Mouse (Mus musculus) heart, adult 2 months (tissue): ENCODE data around the gene Ccdc22. TPM values are rescaled to one million over a fixed set of nuclear protein-coding genes. Genes with fewer than 3 reads are reported as not detected.

ENCODE experiments used
- DNase-seq, 2 experiments: peaks; one replicate each; pipeline ENCODE4 v3.0.0; 2021
- H3K27ac ChIP-seq: fragments of 200-600 bp; 2 replicates; pipeline ENCODE4 v1.8.1; 2022
- H3K27me3 ChIP-seq: fragments of 200-500 bp; 2 replicates; pipeline ENCODE4 v1.6.1; 2012; ENCODE audit warnings: mild to moderate bottlenecking, low read length, inconsistent platforms, mixed read lengths; ENCODE audit not compliant: control insufficient read depth, insufficient read depth
- H3K36me3 ChIP-seq: fragments of 200-500 bp; 2 replicates; pipeline ENCODE4 v1.6.1; 2012; ENCODE audit warnings: low read length, inconsistent platforms; ENCODE audit not compliant: control insufficient read depth, insufficient read depth
- H3K4me1 ChIP-seq: fragments of 200-500 bp; 2 replicates; pipeline ENCODE4 v1.6.1; 2011; ENCODE audit warnings: low read length; ENCODE audit not compliant: control insufficient read depth, insufficient read depth
- H3K4me3 ChIP-seq: fragments of 200-600 bp; 2 replicates; pipeline ENCODE4 v1.8.1; 2022
- H3K79me2 ChIP-seq: fragments of 200-500 bp; replicated peaks from 2 replicates; pipeline ENCODE4 v1.6.1; 2012; ENCODE audit warnings: mild to moderate bottlenecking, inconsistent platforms, low read length, moderate library complexity, mixed read lengths; ENCODE audit not compliant: control insufficient read depth, insufficient read depth
- H3K9ac ChIP-seq: fragments of 200-500 bp; 2 replicates; pipeline ENCODE4 v1.6.1; 2012; ENCODE audit warnings: low read depth, mild to moderate bottlenecking, control low read depth, inconsistent platforms, low read length, mixed read lengths
- CTCF ChIP-seq: fragments of 200-600 bp; IDR thresholded peaks from 2 replicates; pipeline ENCODE4 v1.8.1; 2022; ENCODE audit warnings: antibody characterized with exemption, mild to moderate bottlenecking, moderate library complexity
- EP300 ChIP-seq: fragments of 200-500 bp; IDR thresholded peaks from 2 replicates; pipeline ENCODE4 v1.6.1; 2011; ENCODE audit warnings: low read depth, low read length, control low read depth; ENCODE audit not compliant: insufficient read depth
- POLR2A ChIP-seq: fragments of 200-500 bp; IDR thresholded peaks from 2 replicates; pipeline ENCODE4 v1.6.1; 2011; ENCODE audit warnings: mild to moderate bottlenecking, low read depth, low read length, control low read depth; ENCODE audit not compliant: insufficient read depth
- WGBS: fragments of 180-500 bp; shearing (Covaris S2); methylation state at CpG from one replicate; pipeline ENCODE4 v1.1.7; 2018; 5-methylcytosine and 5-hydroxymethylcytosine counted together
- intact Hi-C: fragments of 180-260 bp; cut with DNase I; formaldehyde crosslinking; loops from one replicate; pipeline ENCODE4 v1.15.1; 2025
- polyA plus RNA-seq: library from polyadenylated mRNA; depleted of rRNA; stranded (reverse); fragments of >200 nt; gene quantifications from 2 replicates; pipeline ENCODE4 v1.2.3, GENCODE M21; 2012
- total RNA-seq, 2 experiments: library from RNA; stranded (reverse); gene quantifications; 2 replicates each; pipeline ENCODE4 v1.2.3; 2021

Ccdc22 gene
- total and polyA plus RNA-seq, 3 experiments: 9.6 to 12.1 (median 11.4) TPM

DNA sequence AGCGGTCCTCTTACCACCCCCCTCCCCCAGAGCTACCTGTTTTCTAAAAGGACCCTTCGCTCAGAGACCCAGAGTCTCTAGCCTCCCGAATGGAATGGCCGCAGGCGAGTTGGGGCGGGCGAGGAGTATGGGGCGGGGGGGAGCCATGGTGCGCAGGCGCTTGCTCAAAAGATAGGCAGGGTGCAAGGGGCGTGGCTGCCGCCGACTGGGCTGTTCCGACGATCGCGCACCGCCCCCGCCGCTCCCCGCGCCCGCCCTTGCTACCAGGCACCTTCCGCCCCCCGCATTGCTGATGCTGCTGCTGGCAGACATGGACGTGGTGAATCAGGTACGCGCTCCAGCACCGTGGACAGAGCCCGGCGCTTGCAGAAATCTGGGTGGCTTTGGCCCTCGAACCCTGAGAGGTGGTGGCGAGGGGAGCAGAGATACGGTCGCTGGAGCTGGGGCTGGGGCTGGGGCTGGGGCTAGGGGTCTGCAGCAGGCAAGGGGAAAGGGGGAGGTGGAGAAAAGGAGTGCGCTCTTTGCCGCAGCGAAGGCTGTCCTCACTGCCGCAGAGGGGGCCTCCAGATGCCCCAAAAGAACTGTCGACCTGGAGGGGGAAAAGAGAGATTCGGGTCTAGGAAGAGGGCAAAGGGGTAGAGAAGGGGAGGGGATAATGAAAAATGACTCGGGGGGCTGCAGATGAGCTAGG is 33.2 kb upstream of the Ccdc22 start, which contains the start of gene Syp:
Syp (plus strand) TSS at position 71 of the 691 bp plus-strand sequence.
- WGBS: 21% methylated on average over 41 of the region's 42 CpGs
- H3K27ac ChIP-seq: no peak within 1 kb of the TSS
- no peak within 1 kb of the TSS; the same call in 1 of the 2 replicates for H3K9ac ChIP-seq
- no peak within 1 kb of the TSS for H3K4me3 ChIP-seq
- no peaks in the 10 kb centered on the region for H3K79me2 ChIP-seq
- no peaks in the 10 kb centered on the region for H3K27me3 ChIP-seq
- intact Hi-C loops: no loop called here
- TF ChIP-seq CTCF (no peak), EP300 (no peak), POLR2A (no peak)
- H3K4me1 ChIP-seq: no peaks in the 10 kb centered on the region; the same call in 1 of the 2 replicates
- DNase-seq: peak; percentile 67 to 76
- no peaks in the 10 kb centered on the region for H3K36me3 ChIP-seq

DNA sequence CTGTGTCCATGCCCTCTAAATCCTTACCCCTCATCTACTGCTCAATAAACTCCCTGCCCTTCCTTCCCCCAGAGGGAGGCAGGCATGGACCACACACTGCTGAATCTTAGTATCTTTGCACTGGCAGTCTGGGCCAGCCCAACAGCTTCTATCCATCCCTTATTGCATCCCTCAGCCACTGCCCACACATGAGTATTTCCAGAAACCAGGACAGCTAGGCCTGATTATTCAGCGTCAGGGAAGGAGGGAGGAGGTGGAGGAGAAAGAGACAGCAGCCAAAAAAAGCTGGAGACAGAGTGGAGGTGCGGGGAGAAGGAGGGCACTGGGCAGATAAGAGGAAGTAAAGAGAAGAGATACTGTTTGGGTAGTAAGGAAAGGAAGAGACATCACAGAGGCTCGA is 29.8 kb upstream of the Ccdc22 start:
- no peak for DNase-seq
- Histone ChIP-seq H3K9ac (no peak overlapping the region), H3K27me3 (no peaks in the 10 kb centered on the region), H3K36me3 (no peaks in the 10 kb centered on the region), H3K4me3 (no peak overlapping the region), H3K79me2 (no peaks in the 10 kb centered on the region), H3K4me1 (no peaks in the 10 kb centered on the region; the same call in 1 of the 2 replicates), H3K27ac (no peak overlapping the region)
- intact Hi-C loops: no loop called here
- WGBS: 44% methylated on average over 3 of the region's 3 CpGs
- TF ChIP-seq CTCF (no peak), POLR2A (no peak), EP300 (no peak)

DNA sequence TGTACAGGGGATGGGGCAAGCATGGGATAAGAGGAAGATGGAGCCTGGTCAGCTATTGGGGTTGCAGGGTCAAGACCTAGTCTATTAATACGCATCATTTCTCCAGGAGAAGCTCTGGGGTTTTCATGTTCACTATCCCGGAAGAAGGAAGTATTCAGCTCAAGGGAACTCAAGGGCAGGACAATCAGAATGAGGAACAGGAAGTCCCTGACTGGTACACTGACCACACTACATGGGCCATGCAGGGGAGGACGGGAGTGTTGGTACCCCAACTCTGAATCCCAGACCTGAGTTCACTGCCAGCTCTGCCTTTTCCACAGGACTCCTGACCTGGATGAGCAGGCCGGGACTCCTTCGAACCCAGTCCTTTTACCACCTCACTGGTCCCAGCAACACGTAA is 27.2 kb upstream of the Ccdc22 start:
- Histone ChIP-seq H3K79me2 (no peaks in the 10 kb centered on the region), H3K4me3 (no peak overlapping the region), H3K27me3 (no peaks in the 10 kb centered on the region), H3K9ac (no peak overlapping the region), H3K4me1 (no peaks in the 10 kb centered on the region), H3K36me3 (no peaks in the 10 kb centered on the region), H3K27ac (no peak overlapping the region)
- WGBS: 78% methylated on average over 6 of the region's 6 CpGs
- TF ChIP-seq CTCF: no peak
- intact Hi-C loops: no loop called here
- DNase-seq: no peak

DNA sequence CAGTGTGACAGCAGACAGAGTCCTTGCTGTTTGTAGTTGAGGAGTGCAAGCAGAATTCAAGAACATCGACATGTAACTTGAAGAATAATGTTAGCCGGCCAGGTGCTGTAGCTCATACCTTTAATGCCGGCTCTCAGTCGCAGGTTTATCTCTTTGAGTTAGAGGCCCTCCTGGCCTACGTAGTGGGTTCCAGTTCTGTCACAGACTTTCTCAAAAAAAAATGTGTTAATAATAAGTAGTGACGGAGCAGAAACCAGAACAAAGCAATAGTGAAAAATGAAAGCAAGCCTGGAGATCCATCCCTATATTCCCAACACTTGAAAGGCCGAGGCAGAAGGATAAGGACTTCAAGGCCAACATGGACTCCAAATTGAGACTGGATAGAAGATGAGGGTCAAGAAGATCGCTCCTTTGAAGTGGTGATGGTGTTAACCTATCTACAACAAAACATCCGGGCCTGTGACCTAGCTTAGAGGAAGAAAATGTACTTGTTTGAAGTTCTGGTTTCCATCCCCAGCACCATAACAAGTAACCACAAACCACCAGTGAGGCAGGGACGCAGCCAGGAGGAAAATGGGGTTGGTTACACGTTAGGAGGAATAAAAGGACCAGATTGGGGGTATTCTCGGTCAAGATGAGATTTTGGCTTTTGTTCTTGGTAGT is 12.7 kb upstream of the Ccdc22 start:
- TF ChIP-seq CTCF (no peak), EP300 (no peak), POLR2A (no peak)
- intact Hi-C loops: no loop called here
- DNase-seq: no peak
- H3K36me3 ChIP-seq: no peaks in the 10 kb centered on the region
- no peak overlapping the region for H3K9ac ChIP-seq
- no peak overlapping the region for H3K27ac ChIP-seq
- H3K79me2 ChIP-seq: no peaks in the 10 kb centered on the region
- no peaks in the 10 kb centered on the region for H3K27me3 ChIP-seq
- H3K4me1 ChIP-seq: no peaks in the 10 kb centered on the region
- H3K4me3 ChIP-seq: no peak overlapping the region
- 75% methylated on average over 12 of the region's 12 CpGs for WGBS

DNA sequence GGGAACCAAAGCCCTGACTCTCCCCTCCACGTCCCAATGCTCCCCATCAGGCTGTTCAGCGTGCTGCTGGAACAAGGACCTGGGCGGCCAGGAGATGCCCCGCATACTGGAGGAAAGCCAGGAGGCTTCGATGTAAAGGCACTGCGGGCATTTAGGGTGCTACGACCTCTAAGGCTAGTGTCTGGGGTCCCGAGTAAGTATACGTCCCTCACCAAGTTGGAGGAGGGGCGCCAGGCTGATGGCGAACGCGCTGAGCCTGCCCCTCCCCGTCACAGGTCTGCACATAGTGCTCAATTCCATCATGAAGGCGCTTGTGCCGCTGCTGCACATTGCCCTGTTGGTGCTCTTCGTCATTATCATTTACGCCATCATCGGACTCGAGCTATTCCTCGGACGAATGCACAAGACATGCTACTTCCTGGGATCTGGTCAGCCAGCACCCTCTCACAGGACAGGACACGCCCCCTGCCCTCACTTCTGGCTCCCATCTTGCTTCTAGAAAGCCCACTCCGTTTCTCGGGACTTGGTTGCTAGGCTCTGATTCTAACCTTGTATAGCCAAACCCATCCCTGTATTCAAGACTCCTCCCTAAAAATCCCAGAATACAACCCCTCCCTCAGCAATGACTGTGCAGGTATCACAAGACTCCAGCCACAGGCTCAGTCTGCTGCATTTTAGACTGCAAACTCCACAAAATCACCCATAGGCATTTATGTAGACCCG is 5.4 kb upstream of the Ccdc22 start:
- Histone ChIP-seq H3K36me3 (no peaks in the 10 kb centered on the region), H3K27ac (no peak overlapping the region), H3K27me3 (no peaks in the 10 kb centered on the region), H3K9ac (no peak overlapping the region), H3K4me1 (no peaks in the 10 kb centered on the region), H3K4me3 (no peak overlapping the region), H3K79me2 (no peaks in the 10 kb centered on the region)
- no peak for DNase-seq
- intact Hi-C loops: no loop called here
- TF ChIP-seq EP300: no peak
- no peak for TF ChIP-seq CTCF
- TF ChIP-seq POLR2A: no peak
- 25% methylated on average over 26 of the region's 26 CpGs for WGBS

DNA sequence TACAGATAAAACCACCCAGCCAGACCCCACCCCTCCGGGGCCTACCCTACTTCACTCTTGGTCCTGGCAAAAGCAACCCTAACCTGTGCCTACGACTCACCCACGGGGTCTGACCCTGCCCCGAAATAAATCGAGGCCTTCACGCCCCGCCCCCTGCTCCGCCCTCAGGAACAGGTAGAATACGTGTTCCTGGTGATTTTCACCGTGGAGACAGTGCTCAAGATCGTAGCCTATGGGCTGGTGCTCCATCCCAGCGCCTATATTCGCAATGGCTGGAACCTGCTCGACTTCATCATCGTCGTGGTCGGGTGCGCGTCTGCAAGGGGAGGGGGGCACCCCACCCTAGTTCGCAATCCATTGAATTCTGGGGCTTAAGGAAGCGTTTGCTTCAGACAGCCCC is 4.7 kb upstream of the Ccdc22 start:
- H3K27me3 ChIP-seq: no peaks in the 10 kb centered on the region
- no peak for TF ChIP-seq EP300
- no peak for TF ChIP-seq CTCF
- TF ChIP-seq POLR2A: no peak
- no peak overlapping the region for H3K4me3 ChIP-seq
- no peak overlapping the region for H3K27ac ChIP-seq
- DNase-seq: no peak
- intact Hi-C loops: no loop called here
- H3K36me3 ChIP-seq: no peaks in the 10 kb centered on the region
- no peak overlapping the region for H3K9ac ChIP-seq
- WGBS: 27% methylated on average over 21 of the region's 21 CpGs
- H3K4me1 ChIP-seq: no peaks in the 10 kb centered on the region
- H3K79me2 ChIP-seq: no peaks in the 10 kb centered on the region
